Mouse (Mus musculus) heart, embryonic 15.5 days (tissue): ENCODE results near the gene Ptgis. TPM values are rescaled to one million over a fixed set of nuclear protein-coding genes. Genes with fewer than 3 reads are reported as not detected.

Experiments
- ATAC-seq: fragments of 200-750 bp; cut with Nextera tagmentation; replicated peaks from 2 replicates; pipeline ENCODE4 v1.8.0; 2017; ENCODE audit warnings: low read depth, moderate TSS enrichment; ENCODE audit not compliant: insufficient number of reproducible peaks, insufficient read depth, low FRiP score
- H3K27ac ChIP-seq: fragments of 300-500 bp; sonication (generic); 2 replicates; pipeline ENCODE4 v1.5.1; 2015; ENCODE audit warnings: mild to moderate bottlenecking, inconsistent platforms
- H3K27me3 ChIP-seq: fragments of 300-500 bp; sonication (generic); 2 replicates; pipeline ENCODE4 v1.6.1; 2015; ENCODE audit warnings: inconsistent platforms
- H3K36me3 ChIP-seq: fragments of 300-500 bp; sonication (generic); 2 replicates; pipeline ENCODE4 v1.6.1; 2015; ENCODE audit warnings: mild to moderate bottlenecking, inconsistent platforms
- H3K4me1 ChIP-seq: fragments of 300-500 bp; sonication (generic); replicated peaks from 2 replicates; pipeline ENCODE4 v1.6.1; 2015; ENCODE audit warnings: inconsistent platforms
- H3K4me2 ChIP-seq: fragments of 300-500 bp; sonication (generic); 2 replicates; pipeline ENCODE4 v1.6.1; 2015; ENCODE audit warnings: inconsistent platforms, mild to moderate bottlenecking, moderate library complexity
- H3K4me3 ChIP-seq: fragments of 300-500 bp; sonication (generic); 2 replicates; pipeline ENCODE4 v1.5.1; 2015; ENCODE audit warnings: mild to moderate bottlenecking, inconsistent platforms
- H3K9ac ChIP-seq: fragments of 300-500 bp; sonication (generic); 2 replicates; pipeline ENCODE4 v1.6.1; 2015; ENCODE audit warnings: mild to moderate bottlenecking, inconsistent platforms
- H3K9me3 ChIP-seq: fragments of 300-500 bp; sonication (generic); replicated peaks from 2 replicates; pipeline ENCODE4 v1.6.1; 2016; ENCODE audit warnings: inconsistent platforms
- WGBS: fragments of 180-500 bp; shearing (Covaris S2); methylation state at CpG from one replicate; pipeline ENCODE4 v1.1.7; 2015; ENCODE audit warnings: mixed read lengths; 5-methylcytosine and 5-hydroxymethylcytosine counted together
- polyA plus RNA-seq: library from polyadenylated mRNA; unstranded; fragments of >200 nt; fragmentation: Nextera tagmentation; extraction: Ambion mirVana; gene quantifications from 2 replicates; pipeline ENCODE4 v1.2.1, GENCODE M21; 2015

Ptgis gene
- polyA plus RNA-seq, 1 experiment from 2014 or later, result 22.5 TPM

DNA sequence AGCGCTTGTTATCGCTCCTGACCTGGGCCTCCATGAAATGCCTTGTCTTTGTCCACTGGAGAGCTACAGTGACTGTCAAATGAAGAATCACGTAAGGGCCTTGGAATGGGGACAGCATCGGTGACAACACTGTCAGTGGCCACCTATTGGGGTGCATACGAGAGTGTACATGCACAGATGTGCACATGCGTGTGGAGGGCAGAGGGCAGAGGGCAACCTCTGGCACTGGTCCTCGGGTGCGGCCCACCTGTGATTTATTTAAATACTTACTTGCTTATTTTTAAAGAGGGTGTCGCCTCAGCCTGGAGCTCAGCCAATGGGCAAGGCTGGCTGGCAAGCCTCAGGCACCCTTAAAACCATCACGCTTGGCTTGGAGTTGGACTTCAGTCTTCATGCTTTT, 22.0 kb upstream of the Ptgis start:
- no peak overlapping the region for H3K4me3 ChIP-seq
- WGBS, result 89% methylated on average over 10 of the region's 10 CpGs
- no peaks in the 10 kb centered on the region for H3K9me3 ChIP-seq

DNA sequence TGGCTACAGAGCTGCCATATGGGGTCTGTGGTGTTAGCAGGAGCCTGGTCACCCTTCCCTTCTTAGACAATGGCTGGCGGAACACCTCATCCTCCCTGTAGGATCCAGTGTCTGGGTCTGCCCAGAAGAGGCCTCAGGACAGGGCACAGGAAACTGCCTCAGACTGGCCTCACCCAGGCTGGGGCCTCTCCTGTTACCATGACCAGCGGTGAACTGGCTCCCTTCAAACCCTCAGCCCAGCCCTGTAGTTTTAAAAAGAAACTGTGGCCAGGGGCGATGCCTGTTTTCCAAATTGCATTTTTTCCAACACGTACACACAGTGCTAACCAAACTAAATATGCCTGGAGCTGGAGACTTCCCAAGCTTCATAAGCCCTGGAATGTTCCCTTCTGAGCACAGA, 20.7 kb upstream of the Ptgis start:
- peak overlapping the region; percentile 34; the same call in 1 of the 2 replicates for H3K27ac ChIP-seq
- ATAC-seq, result 0 out of 2 replicates have a peak, but pooled peaks have one; percentile 24
- H3K4me2 ChIP-seq, result no peak overlapping the region
- WGBS, result 64% methylated on average over 4 of the region's 4 CpGs
- no peak overlapping the region for H3K4me3 ChIP-seq
- no peaks in the 10 kb centered on the region for H3K36me3 ChIP-seq
- no peaks in the 10 kb centered on the region for H3K9me3 ChIP-seq
- no peak overlapping the region for H3K9ac ChIP-seq
- peaks cover 14% of the 10 kb centered on the region for H3K4me1 ChIP-seq
- H3K27me3 ChIP-seq, result no peaks in the 10 kb centered on the region

More for the DNA sequence above, 22.0 kb upstream of the Ptgis start:
- Histone ChIP-seq H3K36me3 (no peaks in the 10 kb centered on the region), H3K4me2 (no peak overlapping the region), H3K4me1 (peaks cover 15% of the 10 kb centered on the region), H3K27me3 (no peaks in the 10 kb centered on the region), H3K27ac (no peak overlapping the region), H3K9ac (no peak overlapping the region)
- no peak for ATAC-seq

DNA sequence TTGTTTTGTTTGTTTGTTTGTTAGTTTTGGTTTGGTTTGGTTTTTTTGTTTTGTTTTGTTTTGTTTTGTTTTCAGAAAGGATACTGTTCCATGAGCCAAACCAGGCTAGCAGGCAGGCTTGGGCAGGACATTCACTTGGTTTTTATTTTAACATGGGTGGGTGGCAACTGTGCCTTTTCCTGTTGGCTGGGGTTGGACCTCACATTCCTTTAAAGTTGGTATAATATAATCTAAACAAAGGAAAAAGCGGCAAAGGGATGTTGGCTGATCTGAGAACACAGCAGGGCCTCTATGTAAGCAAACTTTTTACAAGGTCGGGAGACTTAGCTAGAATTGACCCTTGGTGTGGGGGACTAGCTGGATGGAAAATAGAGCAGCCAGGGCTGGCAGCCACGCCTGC, 17.4 kb upstream of the Ptgis start:
- Histone ChIP-seq H3K4me3 (no peak overlapping the region), H3K9me3 (no peaks in the 10 kb centered on the region), H3K9ac (no peak overlapping the region), H3K27ac (no peak overlapping the region), H3K36me3 (no peaks in the 10 kb centered on the region), H3K27me3 (no peaks in the 10 kb centered on the region), H3K4me2 (no peak overlapping the region), H3K4me1 (peaks cover 23% of the 10 kb centered on the region)
- ATAC-seq, result no peak
- WGBS, result 52% methylated on average over 3 of the region's 3 CpGs

GRCm38 (mm10) chr2:167254808-167255207, 14.4 kb upstream of the Ptgis start:
- H3K36me3 ChIP-seq, result no peaks in the 10 kb centered on the region
- H3K4me1 ChIP-seq, result peaks cover 41% of the 10 kb centered on the region

DNA sequence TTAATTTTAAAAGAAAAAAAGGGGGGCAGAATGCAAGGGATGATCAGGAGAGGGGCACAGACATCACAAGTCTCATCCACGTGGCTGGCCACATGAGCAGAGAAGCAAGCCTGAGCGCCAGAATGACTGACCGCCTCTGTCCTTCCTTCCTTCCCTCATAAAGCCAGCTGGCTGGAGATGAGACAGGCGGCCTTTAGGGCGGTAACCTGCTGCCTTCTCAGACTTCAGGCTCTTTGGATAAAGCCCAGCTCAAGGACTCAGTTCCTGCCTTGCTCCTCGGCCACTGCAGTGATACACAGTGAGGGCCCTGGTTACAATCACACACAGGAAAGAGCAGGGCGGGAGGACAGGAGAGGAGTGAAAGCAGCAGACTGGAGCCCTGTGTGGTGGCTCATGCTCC, 13.8 kb upstream of the Ptgis start:
- H3K27me3 ChIP-seq, result no peaks in the 10 kb centered on the region
- WGBS, result 43% methylated on average over 7 of the region's 7 CpGs
- no peak overlapping the region for H3K4me2 ChIP-seq
- no peaks in the 10 kb centered on the region for H3K9me3 ChIP-seq
- H3K36me3 ChIP-seq, result no peaks in the 10 kb centered on the region
- no peak overlapping the region for H3K4me3 ChIP-seq
- H3K9ac ChIP-seq, result no peak overlapping the region
- peak; percentile 74 for ATAC-seq
- peak overlapping the region; percentile 63 for H3K27ac ChIP-seq
- H3K4me1 ChIP-seq, result peaks cover 44% of the 10 kb centered on the region

More at GRCm38 (mm10) chr2:167254808-167255207, 14.4 kb upstream of the Ptgis start:
- Histone ChIP-seq H3K9me3 (no peaks in the 10 kb centered on the region), H3K9ac (no peak overlapping the region), H3K27ac (no peak overlapping the region), H3K27me3 (no peaks in the 10 kb centered on the region), H3K4me3 (no peak overlapping the region), H3K4me2 (no peak overlapping the region)
- WGBS, result 44% methylated on average over 6 of the region's 6 CpGs
- ATAC-seq, result no peak

- Histone ChIP-seq H3K9me3 (no peaks in the 10 kb centered on the region), H3K27ac (no peak overlapping the region), H3K36me3 (no peaks in the 10 kb centered on the region), H3K4me2 (no peak overlapping the region), H3K27me3 (no peaks in the 10 kb centered on the region), H3K9ac (no peak overlapping the region), H3K4me3 (no peak overlapping the region), H3K4me1 (peaks cover 44% of the 10 kb centered on the region)
- no peak for ATAC-seq
- 76% methylated on average over 5 of the region's 5 CpGs for WGBS
These were observed 13.1 kb upstream of the Ptgis start for GRCm38 (mm10) chr2:167253476-167253875.

GRCm38 (mm10) chr2:167252057-167252687, 11.8 kb upstream of the Ptgis start:
- H3K9me3 ChIP-seq, result no peaks in the 10 kb centered on the region
- no peaks in the 10 kb centered on the region for H3K36me3 ChIP-seq
- WGBS, result 22% methylated on average over 3 of the region's 3 CpGs
- ATAC-seq, result peak; percentile 7; the same call in 1 of the 2 replicates
- peaks cover 44% of the 10 kb centered on the region for H3K4me1 ChIP-seq
- H3K27ac ChIP-seq, result peak overlapping the region; percentile 45
- H3K27me3 ChIP-seq, result no peaks in the 10 kb centered on the region
- no peak overlapping the region for H3K4me3 ChIP-seq
- H3K4me2 ChIP-seq, result no peak overlapping the region
- H3K9ac ChIP-seq, result no peak overlapping the region

DNA sequence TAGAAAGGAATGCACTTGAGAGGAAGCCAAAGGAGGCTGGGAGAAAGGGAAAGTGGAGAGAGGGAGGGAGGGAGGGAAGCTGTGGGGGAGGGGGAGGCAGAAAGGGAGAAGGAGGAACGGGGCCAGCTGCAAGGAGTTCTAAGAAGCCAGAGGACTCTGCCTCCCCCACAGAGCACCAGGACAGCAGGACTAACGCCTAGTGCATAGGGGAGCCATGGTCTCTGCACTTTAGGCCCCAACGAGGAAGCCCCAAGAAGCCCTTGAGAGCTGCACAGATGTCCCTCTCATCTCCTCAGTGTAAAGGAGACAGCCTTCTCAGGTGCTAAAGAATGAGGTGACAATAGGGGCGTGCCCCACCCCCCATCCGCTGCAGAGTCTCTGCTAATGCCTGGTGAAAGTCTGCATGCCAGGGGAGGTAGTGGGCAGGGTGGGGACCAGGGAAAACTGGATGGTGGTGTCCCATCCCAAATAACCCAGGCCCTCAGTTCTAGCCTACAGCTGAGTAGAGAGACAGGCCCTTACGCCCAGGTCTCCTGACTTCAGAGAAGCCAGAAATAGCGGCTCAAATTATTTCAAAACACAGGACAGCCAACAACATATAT, 10.4 kb upstream of the Ptgis start:
- peak overlapping the region; percentile 23; the same call in 1 of the 2 replicates for H3K4me2 ChIP-seq
- H3K4me3 ChIP-seq, result no peak overlapping the region
- peak overlapping the region; percentile 53 for H3K27ac ChIP-seq
- peaks cover 44% of the 10 kb centered on the region for H3K4me1 ChIP-seq
- WGBS, result 21% methylated on average over 7 of the region's 7 CpGs
- no peaks in the 10 kb centered on the region for H3K36me3 ChIP-seq
- no peak for ATAC-seq
- H3K27me3 ChIP-seq, result no peaks in the 10 kb centered on the region
- no peaks in the 10 kb centered on the region for H3K9me3 ChIP-seq
- H3K9ac ChIP-seq, result no peak overlapping the region

DNA sequence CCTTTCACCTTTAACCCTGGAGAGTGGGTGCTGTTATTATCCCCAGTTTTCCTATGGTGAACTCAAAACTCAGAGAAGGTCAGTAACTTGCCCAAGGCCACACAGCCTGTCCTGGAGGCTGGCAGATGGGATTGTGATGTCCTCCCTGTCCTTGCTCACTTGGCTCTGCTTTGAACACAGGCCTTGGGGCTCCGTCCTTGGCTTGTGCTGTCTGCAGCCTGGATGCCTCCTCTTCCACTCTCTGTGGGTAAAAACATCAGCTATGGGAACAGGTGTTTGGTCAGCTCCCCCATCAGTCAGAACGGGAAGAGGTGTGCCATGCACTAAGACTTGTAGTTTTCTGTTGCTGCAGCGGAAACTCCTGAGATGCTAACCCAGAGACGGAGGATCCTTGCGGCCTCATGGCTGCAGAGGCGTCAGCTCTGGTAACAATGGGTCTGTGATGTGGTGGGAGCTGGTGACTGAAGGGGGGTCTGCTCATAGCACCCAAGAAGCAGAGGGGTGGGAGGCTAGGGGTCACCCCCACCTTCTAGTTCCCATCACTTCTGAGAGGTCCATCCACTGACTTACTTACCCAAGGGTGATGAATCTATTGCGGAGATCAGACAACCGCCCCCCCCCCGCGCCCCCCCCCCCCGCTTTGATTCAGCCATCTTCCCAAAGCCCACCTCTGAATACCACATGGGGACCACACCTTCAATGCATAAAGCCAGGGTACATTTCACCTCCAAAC, 9.8 kb upstream of the Ptgis start:
- 44% methylated on average over 11 of the region's 11 CpGs for WGBS
- Histone ChIP-seq H3K27me3 (no peaks in the 10 kb centered on the region), H3K9me3 (no peaks in the 10 kb centered on the region), H3K36me3 (no peaks in the 10 kb centered on the region), H3K4me3 (no peak overlapping the region), H3K9ac (no peak overlapping the region), H3K27ac (peak overlapping the region; percentile 43), H3K4me1 (peaks cover 44% of the 10 kb centered on the region), H3K4me2 (no peak overlapping the region)
- no peak for ATAC-seq

DNA sequence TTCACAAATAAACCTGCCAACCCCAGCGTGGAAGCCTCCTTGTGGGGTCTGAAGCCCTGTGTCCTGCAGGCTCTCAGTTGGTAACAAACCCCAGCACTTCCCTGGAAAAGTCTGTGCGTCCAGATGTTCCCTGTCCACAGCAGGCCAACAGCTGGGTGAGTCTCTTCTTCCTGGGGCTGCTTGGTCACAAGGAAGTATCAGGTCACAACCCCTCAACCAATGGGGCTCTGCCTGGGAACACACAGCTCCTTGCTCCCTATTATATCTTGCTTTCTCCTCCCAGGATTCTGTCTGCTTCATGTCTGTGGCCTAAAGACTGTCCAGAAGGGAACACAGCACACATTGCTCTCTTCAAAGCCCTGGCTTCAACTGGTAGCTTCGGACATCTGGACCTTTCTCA, 9.2 kb upstream of the Ptgis start:
- Histone ChIP-seq H3K4me1 (peaks cover 42% of the 10 kb centered on the region), H3K4me2 (no peak overlapping the region), H3K9ac (no peak overlapping the region), H3K9me3 (no peaks in the 10 kb centered on the region), H3K27ac (peak overlapping the region; percentile 43; the same call in 1 of the 2 replicates), H3K36me3 (no peaks in the 10 kb centered on the region), H3K27me3 (no peaks in the 10 kb centered on the region), H3K4me3 (no peak overlapping the region)
- WGBS, result 65% methylated on average over 3 of the region's 3 CpGs
- ATAC-seq, result no peak

DNA sequence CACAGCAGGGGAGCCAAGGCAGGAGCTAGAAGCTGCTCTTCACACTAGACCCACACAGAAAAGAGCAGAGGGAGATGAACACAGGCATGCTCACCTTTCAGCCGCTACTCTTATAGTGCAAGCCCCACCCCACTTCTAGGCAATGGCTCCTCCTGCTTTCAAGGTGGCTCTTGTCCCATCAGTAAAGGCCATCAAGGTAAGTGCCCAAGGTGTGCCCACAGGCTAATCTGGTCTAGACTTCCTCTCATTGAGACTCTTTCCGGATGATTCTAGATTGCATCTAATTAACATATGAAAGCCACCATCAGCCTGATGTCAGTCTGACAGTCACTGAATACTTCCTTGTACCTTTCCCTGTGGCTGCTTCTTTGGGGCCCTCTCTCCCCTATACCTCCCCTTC, 7.4 kb upstream of the Ptgis start:
- Histone ChIP-seq H3K27me3 (no peaks in the 10 kb centered on the region), H3K36me3 (no peaks in the 10 kb centered on the region), H3K9ac (no peak overlapping the region), H3K27ac (no peak overlapping the region), H3K4me2 (no peak overlapping the region), H3K9me3 (no peaks in the 10 kb centered on the region), H3K4me3 (no peak overlapping the region), H3K4me1 (peaks cover 27% of the 10 kb centered on the region)
- WGBS, result 60% methylated on average over 2 of the region's 2 CpGs
- no peak for ATAC-seq
